Mouse (Mus musculus) neural tube, embryonic 11.5 days (tissue): ENCODE measurements around the gene Dennd1a. TPM values are rescaled to one million over a fixed set of nuclear protein-coding genes. Genes with fewer than 3 reads are reported as not detected.
A peak's percentile ranks its signal among the peaks of the same experiment; 100 is the strongest.

Source experiments
- ATAC-seq: fragments of 200-750 bp; cut with Nextera tagmentation; 2 replicates; pipeline ENCODE4 v1.8.0; 2017; ENCODE audit warnings: moderate number of reproducible peaks, mild to moderate bottlenecking, moderate TSS enrichment, moderate library complexity; ENCODE audit not compliant: insufficient read depth, low FRiP score, low TSS enrichment
- DNase-seq: peaks from one replicate; pipeline ENCODE4 v3.0.0-alpha.2; 2015; ENCODE audit warnings: low spot score
- H3K27ac ChIP-seq: fragments of 300-500 bp; sonication (generic); 2 replicates; pipeline ENCODE4 v1.5.1; 2014; ENCODE audit warnings: low read depth, mild to moderate bottlenecking, low read length
- H3K27me3 ChIP-seq: fragments of 300-500 bp; sonication (generic); 2 replicates; pipeline ENCODE4 v1.6.1; 2014; ENCODE audit warnings: mild to moderate bottlenecking, low read length, mixed read lengths; ENCODE audit not compliant: control insufficient read depth, insufficient read depth
- H3K36me3 ChIP-seq: fragments of 300-500 bp; sonication (generic); 2 replicates; pipeline ENCODE4 v1.6.1; 2014; ENCODE audit warnings: mild to moderate bottlenecking, low read length, moderate library complexity, mixed read lengths; ENCODE audit not compliant: control insufficient read depth, insufficient read depth
- H3K4me1 ChIP-seq: fragments of 300-500 bp; sonication (generic); 2 replicates; pipeline ENCODE4 v1.6.1; 2014; ENCODE audit warnings: low read length, mixed read lengths; ENCODE audit not compliant: control insufficient read depth, insufficient read depth
- H3K4me2 ChIP-seq: fragments of 300-500 bp; sonication (generic); 2 replicates; pipeline ENCODE4 v1.6.1; 2014; ENCODE audit warnings: low read depth, mild to moderate bottlenecking, moderate library complexity
- H3K4me3 ChIP-seq: fragments of 300-500 bp; sonication (generic); 2 replicates; pipeline ENCODE4 v1.5.1; 2014; ENCODE audit warnings: low read depth, low read length
- H3K9ac ChIP-seq: fragments of 300-500 bp; sonication (generic); 2 replicates; pipeline ENCODE4 v1.6.1; 2014; ENCODE audit warnings: mild to moderate bottlenecking, low read length
- H3K9me3 ChIP-seq: fragments of 300-500 bp; sonication (generic); 2 replicates; pipeline ENCODE4 v1.6.1; 2016; ENCODE audit warnings: low read length; ENCODE audit not compliant: control insufficient read depth
- WGBS: fragments of 180-500 bp; shearing (Covaris S2); extraction: QIAGEN DNeasy Blood & Tissue Kit; methylation state at CpG from one replicate; pipeline ENCODE4 v1.1.7; 2014; 5-methylcytosine and 5-hydroxymethylcytosine counted together
- polyA plus RNA-seq: library from polyadenylated mRNA; unstranded; fragments of >200 nt; fragmentation: Nextera tagmentation; extraction: Ambion mirVana; gene quantifications from 2 replicates; pipeline ENCODE4 v1.2.1, GENCODE M21; 2014

The Dennd1a gene
- polyA plus RNA-seq, 1 experiment from 2014 or later = 7.3 TPM

- Histone ChIP-seq H3K27me3 (no peaks in the 10 kb centered on the region), H3K4me1 (no peaks in the 10 kb centered on the region), H3K4me2 (no peak overlapping the region), H3K4me3 (no peak overlapping the region), H3K27ac (no peak overlapping the region), H3K9me3 (no peaks in the 10 kb centered on the region), H3K9ac (no peak overlapping the region), H3K36me3 (no peaks in the 10 kb centered on the region)
- 81% methylated on average over 1 of the region's 1 CpGs for WGBS
- no peak for DNase-seq
- ATAC-seq = no peak
Observed at GRCm38 (mm10) chr2:37850626-37851025, 436.6 kb downstream of the Dennd1a start.

DNA sequence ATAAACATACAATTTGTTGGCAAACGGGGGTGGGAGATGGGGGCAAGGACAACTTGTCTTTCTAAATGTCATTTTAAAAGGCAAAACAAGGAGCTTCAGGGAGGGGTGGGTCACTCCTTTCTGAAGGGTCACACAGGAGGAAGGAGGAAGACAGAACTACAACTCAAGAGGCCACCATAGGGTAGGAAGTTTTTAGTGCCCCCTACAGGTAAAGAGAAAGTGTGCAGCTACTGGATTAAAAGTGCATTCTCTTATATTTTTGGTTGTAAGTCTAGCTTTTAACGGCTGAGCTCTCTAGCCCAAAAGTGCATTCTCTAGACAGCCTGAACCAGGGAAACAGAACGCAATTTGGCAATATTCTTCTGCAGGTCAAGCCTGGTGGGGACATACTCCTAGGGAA lies 437.8 kb downstream of the Dennd1a start:
- ATAC-seq = no peak

DNA sequence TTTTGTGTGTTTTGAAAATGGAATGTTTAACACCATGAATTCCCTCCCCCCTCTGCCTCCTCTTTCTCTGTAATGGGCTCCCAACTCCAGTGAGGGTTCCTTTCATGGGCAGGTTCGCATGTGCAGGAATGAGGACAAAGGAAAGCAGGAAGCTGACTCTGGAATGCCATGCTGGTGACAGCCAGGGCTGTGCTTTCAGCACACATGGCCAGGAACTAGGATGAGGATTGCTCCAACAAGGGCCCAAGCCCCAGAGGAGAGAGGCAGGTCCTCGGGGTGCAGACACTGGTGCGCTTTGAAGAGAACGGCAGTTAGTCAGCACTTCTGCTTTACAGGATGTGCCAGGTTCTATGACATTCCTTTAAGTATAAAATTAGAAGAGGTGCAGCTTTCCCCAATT lies 444.5 kb downstream of the Dennd1a start:
- no peak overlapping the region for H3K4me2 ChIP-seq
- ATAC-seq (peak; percentile 35; the same call in 1 of the 2 replicates), DNase-seq (no peak)
- WGBS = 24% methylated on average over 4 of the region's 4 CpGs
- peaks cover 12% of the 10 kb centered on the region for H3K4me1 ChIP-seq
- no peak overlapping the region for H3K4me3 ChIP-seq
- H3K9me3 ChIP-seq = no peaks in the 10 kb centered on the region
- no peaks in the 10 kb centered on the region for H3K27me3 ChIP-seq
- peak overlapping the region; percentile 60; the same call in 1 of the 2 replicates for H3K27ac ChIP-seq
- no peaks in the 10 kb centered on the region for H3K36me3 ChIP-seq
- peak overlapping the region; percentile 32; the same call in 1 of the 2 replicates for H3K9ac ChIP-seq

More for the DNA sequence above, 437.8 kb downstream of the Dennd1a start:
- no peaks in the 10 kb centered on the region for H3K36me3 ChIP-seq
- no peaks in the 10 kb centered on the region for H3K27me3 ChIP-seq
- DNase-seq = no peak
- WGBS = 71% methylated on average over 3 of the region's 3 CpGs
- H3K9ac ChIP-seq = no peak overlapping the region
- no peaks in the 10 kb centered on the region for H3K4me1 ChIP-seq
- H3K4me3 ChIP-seq = no peak overlapping the region
- no peak overlapping the region for H3K27ac ChIP-seq
- H3K9me3 ChIP-seq = no peaks in the 10 kb centered on the region
- no peak overlapping the region for H3K4me2 ChIP-seq

DNA sequence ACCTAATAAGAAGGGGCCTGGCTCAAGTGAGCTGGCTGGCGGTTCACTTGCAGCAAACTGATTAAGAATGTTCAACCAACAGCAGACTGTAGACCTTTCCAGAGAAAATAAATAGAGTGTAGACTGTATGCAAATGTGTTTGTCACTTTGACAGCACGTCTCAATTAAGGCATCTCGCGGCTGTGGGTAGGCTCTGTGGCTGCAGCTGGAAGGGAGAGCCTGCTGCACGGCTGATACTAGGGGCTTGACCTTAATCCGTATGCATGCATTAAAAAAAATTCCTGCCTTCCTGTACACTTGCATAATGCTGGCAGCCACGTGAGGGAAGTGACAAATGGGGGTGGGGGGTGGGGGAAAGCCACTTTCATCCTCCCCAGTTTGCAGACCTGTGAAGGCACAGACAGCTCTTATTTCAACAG lies 445.0 kb downstream of the Dennd1a start:
- 14% methylated on average over 7 of the region's 7 CpGs for WGBS
- no peak overlapping the region for H3K27ac ChIP-seq
- peaks cover 12% of the 10 kb centered on the region for H3K4me1 ChIP-seq
- no peaks in the 10 kb centered on the region for H3K36me3 ChIP-seq
- ATAC-seq = peak; percentile 69
- no peak overlapping the region for H3K9ac ChIP-seq
- no peak overlapping the region for H3K4me3 ChIP-seq
- H3K27me3 ChIP-seq = no peaks in the 10 kb centered on the region
- H3K9me3 ChIP-seq = no peaks in the 10 kb centered on the region
- DNase-seq = peak; percentile 44
- H3K4me2 ChIP-seq = no peak overlapping the region

DNA sequence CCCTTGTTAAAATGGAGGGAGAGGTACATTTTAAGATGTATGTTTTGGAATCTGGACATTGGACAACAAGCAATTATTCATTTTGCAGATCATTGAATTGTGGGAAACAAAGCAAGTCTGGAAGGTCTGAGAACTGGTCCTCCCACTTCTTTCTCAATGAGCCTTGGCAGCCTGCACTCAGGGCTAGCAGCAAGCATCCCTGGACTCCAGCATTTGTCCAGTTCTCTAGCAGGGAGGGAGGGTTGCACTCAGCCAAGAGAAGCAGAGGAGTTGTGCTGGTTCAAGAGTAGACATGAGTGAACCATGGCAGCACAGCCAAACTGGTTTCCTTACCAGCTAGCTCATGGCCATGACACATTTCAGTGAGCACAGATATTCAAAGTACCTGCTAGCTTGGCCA lies 447.3 kb downstream of the Dennd1a start:
- H3K4me1 ChIP-seq = peaks cover 12% of the 10 kb centered on the region
- DNase-seq (no peak), ATAC-seq (no peak)
- no peaks in the 10 kb centered on the region for H3K9me3 ChIP-seq
- H3K4me2 ChIP-seq = no peak overlapping the region
- no peaks in the 10 kb centered on the region for H3K27me3 ChIP-seq
- no peak overlapping the region for H3K27ac ChIP-seq
- no peak overlapping the region for H3K4me3 ChIP-seq
- H3K9ac ChIP-seq = no peak overlapping the region
- H3K36me3 ChIP-seq = no peaks in the 10 kb centered on the region

DNA sequence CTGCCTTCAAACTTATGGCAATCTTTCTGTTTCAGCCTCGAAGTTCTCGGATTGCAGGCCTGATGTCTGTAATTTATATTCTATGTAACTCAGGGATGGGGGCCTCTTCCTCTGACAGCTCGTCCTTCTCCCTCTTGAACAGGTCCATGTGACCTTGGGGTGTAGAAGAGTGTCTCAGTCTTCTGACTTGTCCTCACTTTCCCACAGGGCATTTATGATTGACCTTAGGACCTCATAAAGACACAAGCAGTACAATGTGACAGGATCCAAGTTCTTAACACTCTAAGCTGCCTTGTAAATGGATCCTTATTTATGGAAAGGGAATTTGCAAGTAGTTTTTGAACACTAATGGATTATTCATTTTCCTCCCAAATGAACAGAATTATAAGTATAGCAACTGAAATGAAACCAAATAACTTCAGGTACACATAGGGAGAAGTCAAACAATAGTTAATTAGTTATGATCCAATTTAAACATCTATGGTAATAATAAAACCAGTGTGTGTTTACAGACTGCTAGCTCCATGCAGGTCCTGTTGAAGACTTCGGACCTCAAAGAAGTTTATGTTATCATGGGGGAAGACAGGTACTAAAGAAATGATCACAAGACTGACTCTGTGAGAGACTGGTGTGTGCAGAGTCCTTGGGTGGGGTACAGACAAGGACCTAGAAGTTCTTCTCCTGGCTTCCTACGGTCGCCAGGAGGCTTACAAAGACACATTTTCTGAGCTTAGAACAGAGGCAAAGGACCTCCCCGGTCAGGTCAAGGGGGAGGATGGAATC lies 448.8 kb downstream of the Dennd1a start:
- WGBS = 89% methylated on average over 7 of the region's 7 CpGs
- no peak for DNase-seq

DNA sequence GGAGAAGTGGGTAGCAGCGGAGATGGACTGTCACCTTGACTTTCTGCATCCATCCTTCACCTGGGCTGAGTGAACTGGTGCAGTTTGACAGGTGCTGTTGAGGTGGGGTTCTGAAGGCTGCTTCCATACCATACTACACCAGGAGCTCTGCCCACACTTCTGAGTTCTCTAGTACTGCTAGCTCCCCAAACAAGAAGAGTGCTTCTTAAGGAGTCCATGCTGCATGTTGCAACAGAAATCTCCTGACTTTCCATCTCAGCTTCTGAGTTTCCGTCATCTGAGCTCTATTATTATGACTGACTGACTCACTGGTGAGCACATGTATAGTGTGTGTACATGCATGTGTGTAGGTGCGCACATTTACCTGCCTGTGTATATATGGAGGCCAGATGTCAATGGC lies 449.6 kb downstream of the Dennd1a start:
- WGBS = 92% methylated on average over 3 of the region's 3 CpGs
- Histone ChIP-seq H3K4me1 (peaks cover 5% of the 10 kb centered on the region), H3K27ac (no peak overlapping the region), H3K4me2 (no peak overlapping the region), H3K9ac (no peak overlapping the region), H3K9me3 (no peaks in the 10 kb centered on the region), H3K36me3 (no peaks in the 10 kb centered on the region), H3K27me3 (no peaks in the 10 kb centered on the region), H3K4me3 (no peak overlapping the region)
- DNase-seq (no peak), ATAC-seq (no peak)

More for the DNA sequence above, 448.8 kb downstream of the Dennd1a start:
- ATAC-seq = no peak
- Histone ChIP-seq H3K4me2 (no peak overlapping the region), H3K4me3 (no peak overlapping the region), H3K27me3 (no peaks in the 10 kb centered on the region), H3K36me3 (no peaks in the 10 kb centered on the region), H3K4me1 (peaks cover 12% of the 10 kb centered on the region), H3K27ac (no peak overlapping the region), H3K9ac (no peak overlapping the region), H3K9me3 (no peaks in the 10 kb centered on the region)

DNA sequence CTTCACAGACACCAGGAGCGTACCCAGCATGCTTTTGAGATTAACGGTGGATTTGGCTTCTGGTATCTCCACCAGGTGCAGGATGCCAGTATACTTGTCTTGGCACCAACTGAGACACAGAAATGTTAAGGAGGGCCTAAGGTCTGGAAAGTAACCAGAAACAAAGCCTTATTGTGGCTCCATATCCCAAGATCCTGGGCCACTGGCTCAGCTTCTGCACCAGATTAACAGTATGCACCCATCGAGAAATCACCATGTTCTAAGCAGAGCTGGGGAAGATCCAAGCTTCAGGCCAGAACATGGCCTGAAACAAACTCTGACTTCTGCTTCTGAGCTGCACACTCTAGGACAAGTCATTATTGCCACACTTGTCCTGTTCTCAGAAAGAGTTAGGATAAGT lies 450.3 kb downstream of the Dennd1a start:
- 98% methylated on average over 3 of the region's 3 CpGs for WGBS
- ATAC-seq (no peak), DNase-seq (no peak)
- H3K27me3 ChIP-seq = no peaks in the 10 kb centered on the region
- no peak overlapping the region for H3K27ac ChIP-seq
- H3K4me1 ChIP-seq = no peaks in the 10 kb centered on the region
- no peaks in the 10 kb centered on the region for H3K9me3 ChIP-seq
- no peak overlapping the region for H3K4me3 ChIP-seq
- H3K36me3 ChIP-seq = no peaks in the 10 kb centered on the region
- no peak overlapping the region for H3K9ac ChIP-seq
- H3K4me2 ChIP-seq = no peak overlapping the region

GRCm38 (mm10) chr2:37832253-37832652 lies 454.9 kb downstream of the Dennd1a start:
- WGBS = 90% methylated on average over 10 of the region's 10 CpGs
- Histone ChIP-seq H3K27ac (no peak overlapping the region), H3K9ac (no peak overlapping the region), H3K36me3 (no peaks in the 10 kb centered on the region), H3K4me2 (no peak overlapping the region), H3K4me3 (no peak overlapping the region), H3K27me3 (no peaks in the 10 kb centered on the region), H3K4me1 (peaks cover 5% of the 10 kb centered on the region; the same call in 1 of the 2 replicates), H3K9me3 (no peaks in the 10 kb centered on the region)
- ATAC-seq = no peak
- DNase-seq = no peak
